Comparison of ENCODE assay signal across 8 mouse cellular contexts in the genomic region with DNA sequence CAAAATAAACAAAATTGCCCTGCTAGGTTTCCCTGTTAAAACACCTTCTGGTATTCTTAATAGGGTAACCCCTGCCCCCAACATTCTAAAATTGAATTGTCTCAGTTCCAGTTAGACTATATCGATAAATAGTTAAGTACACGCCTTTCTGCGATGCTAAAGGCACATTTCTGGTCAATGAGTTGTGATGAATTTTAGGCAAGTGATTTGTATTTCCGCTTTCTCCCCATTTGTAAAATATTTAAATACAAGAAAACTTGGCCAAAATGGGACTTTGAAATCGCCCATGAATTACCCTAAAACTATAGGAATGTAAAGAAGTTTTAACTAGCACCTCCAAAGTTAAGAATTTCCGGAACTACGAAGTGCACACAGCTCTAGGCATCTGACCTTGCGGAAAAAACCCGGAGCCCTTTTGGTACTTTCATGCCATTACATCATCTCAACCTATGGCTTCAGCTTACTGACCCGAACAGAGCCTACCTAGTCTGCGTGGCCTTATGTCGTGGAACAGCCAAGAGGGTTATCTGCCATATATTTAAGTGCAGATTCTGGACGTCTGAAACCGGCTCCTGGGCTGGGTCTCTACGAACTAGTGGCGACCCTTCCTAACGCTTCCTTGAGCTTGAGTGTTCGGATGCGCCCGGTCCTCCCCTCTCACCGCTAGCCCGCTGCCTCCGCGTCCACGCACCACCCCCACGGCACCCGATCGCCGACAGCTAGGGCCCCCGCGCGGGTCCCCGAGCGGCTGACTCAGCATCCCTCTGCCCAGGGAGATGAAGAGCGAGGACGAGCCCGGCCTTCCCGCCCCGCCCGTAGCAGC. TPM values are rescaled to one million over a fixed set of nuclear protein-coding genes. Genes with fewer than 3 reads are reported as not detected.
DNase-seq lines count a peak whose midpoint lies in the region; ATAC-seq and TF ChIP-seq lines count a peak whose summit lies in the region.

No protein-coding gene starts in this region.

- ATAC-seq in forebrain, embryonic 14.5 days, result no peak
- peak; percentile 85 for ATAC-seq in liver, embryonic 15.5 days (ENCODE audit: insufficient read depth)

- TF ChIP-seq CTCF in lung, adult 2 months (IDR thresholded peaks at IDR 0.05; ENCODE audit: insufficient read depth, low read length), result no peak

- peak overlapping the region; percentile 52; the same call in 1 of the 2 replicates for H3K27ac ChIP-seq in forebrain, embryonic 14.5 days (ENCODE audit: low read depth, low read length)
- peak overlapping the region; percentile 93 for H3K27ac ChIP-seq in liver, embryonic 15.5 days (replicated peaks)

- H3K4me3 ChIP-seq in lung, adult 2 months (replicated peaks; ENCODE audit: extremely low read depth, low read depth, low read length), result peak overlapping the region; percentile 80
- peak overlapping the region; percentile 87 for H3K4me3 ChIP-seq in forebrain, embryonic 14.5 days (ENCODE audit: low read depth, low read length)
- peak overlapping the region; percentile 85 for H3K4me3 ChIP-seq in liver, embryonic 15.5 days (replicated peaks)

- peak overlapping the region; percentile 89 for H3K9ac ChIP-seq in forebrain, embryonic 14.5 days (ENCODE audit: low read length)
- H3K9ac ChIP-seq in liver, embryonic 15.5 days, result peak overlapping the region; percentile 82

- TF ChIP-seq POLR2A in lung, adult 2 months (IDR thresholded peaks at IDR 0.05; ENCODE audit: borderline replicate concordance, extremely low read depth, low read depth, low read length), result no peak

- H3K36me3 ChIP-seq in forebrain, embryonic 14.5 days (ENCODE audit: control insufficient read depth, insufficient read depth, low read length), result peaks cover 24% of the 10 kb centered on the region
- H3K36me3 ChIP-seq in liver, embryonic 15.5 days (replicated peaks), result peaks cover 39% of the 10 kb centered on the region
- H3K36me3 ChIP-seq in splenic B cell, adult 2 months (ENCODE audit: control insufficient read depth, insufficient read depth, low read length, poor library complexity, severe bottlenecking), result peaks cover 11% of the 10 kb centered on the region

- DNase-seq in lung, adult 2 months, result no peak
- no peak for DNase-seq in lung, postnatal 4 days
- DNase-seq in ZHBTc4 (ENCODE audit: low read depth, low spot score), result peak; percentile 63
- DNase-seq in forebrain, embryonic 14.5 days (ENCODE audit: low spot score), result no peak
- DNase-seq in splenic B cell, adult 2 months (ENCODE audit: low read depth, low spot score), result peak; percentile 85
- no peak for DNase-seq in left cerebral cortex, postnatal 36 days (ENCODE audit: low spot score in 2 of 2)
- no peak for DNase-seq in gastrocnemius, postnatal 14 days

- intact Hi-C loops in left cerebral cortex, postnatal 36 days (cut with DNase I), result no loop called here
- intact Hi-C loops in gastrocnemius, postnatal 14 days (cut with DNase I; ENCODE audit: low total_unique reads), result no loop called here

- no peaks in the 10 kb centered on the region for H3K27me3 ChIP-seq in forebrain, embryonic 14.5 days (replicated peaks; ENCODE audit: control insufficient read depth, insufficient read depth, low read length)
- H3K27me3 ChIP-seq in liver, embryonic 15.5 days, result no peaks in the 10 kb centered on the region
- no peaks in the 10 kb centered on the region for H3K27me3 ChIP-seq in splenic B cell, adult 2 months (ENCODE audit: control insufficient read depth, insufficient read depth, low read length, poor library complexity, severe bottlenecking)

- no peaks in the 10 kb centered on the region; the same call in none of the 2 replicates for H3K4me1 ChIP-seq in lung, adult 2 months (ENCODE audit: control insufficient read depth, insufficient read depth, low read length)
- peaks cover 6% of the 10 kb centered on the region; the same call in 1 of the 2 replicates for H3K4me1 ChIP-seq in forebrain, embryonic 14.5 days (ENCODE audit: control insufficient read depth, insufficient read depth, low read length)
- H3K4me1 ChIP-seq in liver, embryonic 15.5 days (replicated peaks), result peaks cover 10% of the 10 kb centered on the region

- H3K9me3 ChIP-seq in forebrain, embryonic 14.5 days (replicated peaks; ENCODE audit: control insufficient read depth, low read length), result no peaks in the 10 kb centered on the region
- H3K9me3 ChIP-seq in liver, embryonic 15.5 days (replicated peaks), result no peaks in the 10 kb centered on the region

- under 1% methylated on average over 40 of the region's 40 CpGs for WGBS in lung, adult 2 months
- WGBS in forebrain, embryonic 14.5 days, result 2% methylated on average over 40 of the region's 40 CpGs
- WGBS in liver, embryonic 15.5 days (ENCODE audit: insufficient replicate concordance), result under 1% methylated on average over 40 of the region's 40 CpGs

- H3K4me2 ChIP-seq in forebrain, embryonic 14.5 days (ENCODE audit: low read length), result peak overlapping the region; percentile 72
- peak overlapping the region; percentile 61 for H3K4me2 ChIP-seq in liver, embryonic 15.5 days

RNA-seq across cellular contexts. Expression of a gene that starts 0.6 kb away (rescaled TPM):
- 69.9 and 103 TPM in 2 replicates for polyA plus RNA-seq in lung, adult 2 months (2012; rRNA removed)
- polyA plus RNA-seq in forebrain, embryonic 14.5 days (2014; fragmentation: Nextera tagmentation; extraction: Ambion mirVana), result 189 and 206 TPM in 2 replicates
- 249 and 254 TPM in 2 replicates for polyA plus RNA-seq in liver, embryonic 15.5 days (2015; fragmentation: Nextera tagmentation; extraction: Ambion mirVana)
- 100 to 1,000 TPM; 417 to 434 TPM for total RNA-seq in left cerebral cortex, postnatal 36 days (2021)
- total RNA-seq in gastrocnemius, postnatal 14 days (2021), result 100 to 1,000 TPM; 262 to 295 TPM

RNA-seq across cellular contexts. Expression of a gene that starts 20.7 kb away (rescaled TPM):
- 2.4 and 9.5 TPM in 2 replicates for polyA plus RNA-seq in lung, adult 2 months (2012; rRNA removed)
- 0.51 TPM in 1 of 2 replicates, not detected in the other for polyA plus RNA-seq in forebrain, embryonic 14.5 days (2014; fragmentation: Nextera tagmentation; extraction: Ambion mirVana)
- 0.13 and 0.29 TPM in 2 replicates for polyA plus RNA-seq in liver, embryonic 15.5 days (2015; fragmentation: Nextera tagmentation; extraction: Ambion mirVana)
- total RNA-seq in left cerebral cortex, postnatal 36 days (2021), result under 1 TPM; 0.95 to 0.96 TPM
- total RNA-seq in gastrocnemius, postnatal 14 days (2021), result under 1 TPM in 1 of 2 experiments, not detected in 1; 0.47 TPM

RNA-seq across cellular contexts. Expression of a gene that starts 36.4 kb away (rescaled TPM):
- 0.08 and 0.24 TPM in 2 replicates for polyA plus RNA-seq in lung, adult 2 months (2012; rRNA removed)
- polyA plus RNA-seq in forebrain, embryonic 14.5 days (2014; fragmentation: Nextera tagmentation; extraction: Ambion mirVana), result 3.1 and 4.6 TPM in 2 replicates
- not detected in 2 replicates for polyA plus RNA-seq in liver, embryonic 15.5 days (2015; fragmentation: Nextera tagmentation; extraction: Ambion mirVana)
- 10 to 100 TPM; 11.2 to 17.0 TPM for total RNA-seq in left cerebral cortex, postnatal 36 days (2021)
- total RNA-seq in gastrocnemius, postnatal 14 days (2021), result not detected

Comparison
In these comparisons a context has a peak if more than half of its experiments do, and no peak if none do; other contexts are left out.
1. DNase-seq: peak in ZHBTc4 (single experiment) and splenic B cell, adult 2 months (single experiment); none in lung, adult 2 months (single experiment), lung, postnatal 4 days (0 of 2), forebrain, embryonic 14.5 days (single experiment), left cerebral cortex, postnatal 36 days (0 of 2) and gastrocnemius, postnatal 14 days (single experiment).
2. Peak in every context shown above with its lines, with median percentiles within 50 percentile points of each other: H3K4me3 ChIP-seq.